Mouse (Mus musculus): ENCODE data around the gene Ano6. TPM values are rescaled to one million over a fixed set of nuclear protein-coding genes. Genes with fewer than 3 reads are reported as not detected.

Ano6 gene
- polyA plus RNA-seq, 1 experiment from 2014 or later = 38.9 TPM

- 94% methylated on average over 3 of the region's 3 CpGs for WGBS
- no peak for TF ChIP-seq EP300 (IDR thresholded peaks at IDR 0.05)
- TF ChIP-seq CTCF (IDR thresholded peaks at IDR 0.05) = no peak
These were observed 124.8 kb downstream of the Ano6 start for GRCm38 (mm10) chr15:95915477-95915876.

GRCm38 (mm10) chr15:95917330-95917729 lies 126.7 kb downstream of the Ano6 start:
- Histone ChIP-seq H3K27me3 (replicated peaks; ENCODE audit: insufficient read depth, low read length) (no peaks in the 10 kb centered on the region), H3K27ac (ENCODE audit: low read length) (no peak overlapping the region), H3K4me2 (replicated peaks; ENCODE audit: low read depth, low read length) (no peak overlapping the region), H3K4me1 (ENCODE audit: insufficient read depth, low read depth, low read length) (no peaks in the 10 kb centered on the region), H3K9me3 (ENCODE audit: low read length) (no peaks in the 10 kb centered on the region), H3K36me3 (ENCODE audit: insufficient read depth, low read length) (0 out of 2 replicates have a peak, but pooled peaks cover 4% of the 10 kb centered on the region), H3K9ac (replicated peaks; ENCODE audit: low read depth) (no peak overlapping the region), H3K4me3 (ENCODE audit: low read depth, low read length) (no peak overlapping the region)
- 82% methylated on average over 3 of the region's 3 CpGs for WGBS
- TF ChIP-seq CTCF (IDR thresholded peaks at IDR 0.05) (no peak), EP300 (IDR thresholded peaks at IDR 0.05) (no peak)
- DNase-seq (ENCODE audit: low spot score) (no peak), ATAC-seq (no peak)

More at GRCm38 (mm10) chr15:95915477-95915876, 124.8 kb downstream of the Ano6 start:
- Histone ChIP-seq H3K4me2 (replicated peaks; ENCODE audit: low read depth, low read length) (no peak overlapping the region), H3K27me3 (replicated peaks; ENCODE audit: insufficient read depth, low read length) (no peaks in the 10 kb centered on the region), H3K9me3 (ENCODE audit: low read length) (no peaks in the 10 kb centered on the region), H3K27ac (ENCODE audit: low read length) (no peak overlapping the region), H3K4me3 (ENCODE audit: low read depth, low read length) (no peak overlapping the region), H3K4me1 (ENCODE audit: insufficient read depth, low read depth, low read length) (no peaks in the 10 kb centered on the region), H3K9ac (replicated peaks; ENCODE audit: low read depth) (no peak overlapping the region), H3K36me3 (ENCODE audit: insufficient read depth, low read length) (0 out of 2 replicates have a peak, but pooled peaks cover 4% of the 10 kb centered on the region)
- DNase-seq (ENCODE audit: low spot score) (no peak), ATAC-seq (no peak)

GRCm38 (mm10) chr15:95920047-95920446 lies 129.4 kb downstream of the Ano6 start:
- H3K9ac ChIP-seq (replicated peaks; ENCODE audit: low read depth) = no peak overlapping the region
- no peak for DNase-seq (ENCODE audit: low spot score)
- H3K27ac ChIP-seq (ENCODE audit: low read length) = no peak overlapping the region
- H3K4me3 ChIP-seq (ENCODE audit: low read depth, low read length) = no peak overlapping the region
- ATAC-seq = no peak
- TF ChIP-seq CTCF (IDR thresholded peaks at IDR 0.05) (no peak), EP300 (IDR thresholded peaks at IDR 0.05) (no peak)
- 0 out of 2 replicates have a peak, but pooled peaks cover 4% of the 10 kb centered on the region for H3K36me3 ChIP-seq (ENCODE audit: insufficient read depth, low read length)
- H3K4me1 ChIP-seq (ENCODE audit: insufficient read depth, low read depth, low read length) = no peaks in the 10 kb centered on the region
- no peaks in the 10 kb centered on the region for H3K27me3 ChIP-seq (replicated peaks; ENCODE audit: insufficient read depth, low read length)
- WGBS = 53% methylated on average over 9 of the region's 9 CpGs
- no peak overlapping the region for H3K4me2 ChIP-seq (replicated peaks; ENCODE audit: low read depth, low read length)
- H3K9me3 ChIP-seq (ENCODE audit: low read length) = no peaks in the 10 kb centered on the region

GRCm38 (mm10) chr15:95921072-95921471 lies 130.4 kb downstream of the Ano6 start:
- no peak for ATAC-seq
- WGBS = 85% methylated on average over 3 of the region's 3 CpGs
- Histone ChIP-seq H3K27me3 (replicated peaks; ENCODE audit: insufficient read depth, low read length) (no peaks in the 10 kb centered on the region), H3K9ac (replicated peaks; ENCODE audit: low read depth) (no peak overlapping the region), H3K27ac (ENCODE audit: low read length) (no peak overlapping the region), H3K4me1 (ENCODE audit: insufficient read depth, low read depth, low read length) (no peaks in the 10 kb centered on the region), H3K36me3 (ENCODE audit: insufficient read depth, low read length) (0 out of 2 replicates have a peak, but pooled peaks cover 4% of the 10 kb centered on the region), H3K9me3 (ENCODE audit: low read length) (no peaks in the 10 kb centered on the region), H3K4me3 (ENCODE audit: low read depth, low read length) (no peak overlapping the region), H3K4me2 (replicated peaks; ENCODE audit: low read depth, low read length) (no peak overlapping the region)
- TF ChIP-seq CTCF (IDR thresholded peaks at IDR 0.05) (no peak), EP300 (IDR thresholded peaks at IDR 0.05) (no peak)
- DNase-seq (ENCODE audit: low spot score) = no peak

GRCm38 (mm10) chr15:95921639-95922038 lies 131.0 kb downstream of the Ano6 start:
- Histone ChIP-seq H3K27me3 (replicated peaks; ENCODE audit: insufficient read depth, low read length) (no peaks in the 10 kb centered on the region), H3K9ac (replicated peaks; ENCODE audit: low read depth) (no peak overlapping the region), H3K4me1 (ENCODE audit: insufficient read depth, low read depth, low read length) (no peaks in the 10 kb centered on the region), H3K9me3 (ENCODE audit: low read length) (no peaks in the 10 kb centered on the region), H3K4me3 (ENCODE audit: low read depth, low read length) (no peak overlapping the region), H3K4me2 (replicated peaks; ENCODE audit: low read depth, low read length) (no peak overlapping the region), H3K27ac (ENCODE audit: low read length) (no peak overlapping the region), H3K36me3 (ENCODE audit: insufficient read depth, low read length) (0 out of 2 replicates have a peak, but pooled peaks cover 4% of the 10 kb centered on the region)
- no peak for ATAC-seq
- DNase-seq (ENCODE audit: low spot score) = no peak
- 90% methylated on average over 4 of the region's 4 CpGs for WGBS
- no peak for TF ChIP-seq EP300 (IDR thresholded peaks at IDR 0.05)

- no peak for DNase-seq (ENCODE audit: low spot score)
- Histone ChIP-seq H3K4me1 (ENCODE audit: insufficient read depth, low read depth, low read length) (no peaks in the 10 kb centered on the region), H3K4me2 (replicated peaks; ENCODE audit: low read depth, low read length) (no peak overlapping the region), H3K27ac (ENCODE audit: low read length) (no peak overlapping the region), H3K9me3 (ENCODE audit: low read length) (no peaks in the 10 kb centered on the region), H3K4me3 (ENCODE audit: low read depth, low read length) (no peak overlapping the region), H3K9ac (replicated peaks; ENCODE audit: low read depth) (no peak overlapping the region), H3K36me3 (ENCODE audit: insufficient read depth, low read length) (peaks cover 7% of the 10 kb centered on the region; the same call in 1 of the 2 replicates), H3K27me3 (replicated peaks; ENCODE audit: insufficient read depth, low read length) (no peaks in the 10 kb centered on the region)
- 91% methylated on average over 6 of the region's 6 CpGs for WGBS
- TF ChIP-seq EP300 (IDR thresholded peaks at IDR 0.05) (no peak), CTCF (IDR thresholded peaks at IDR 0.05) (no peak)
- no peak for ATAC-seq
These were observed 131.9 kb downstream of the Ano6 start for GRCm38 (mm10) chr15:95922558-95922957.
